Mouse (Mus musculus) C2C12 (cell line): ENCODE results near the gene Pappa.

Source experiments
- CEBPB ChIP-seq: IDR thresholded peaks from one replicate; pipeline ENCODE4 v1.6.1; 2011; ENCODE audit warnings: low read depth, mild to moderate bottlenecking, control low read depth, moderate library complexity
- CTCF ChIP-seq: IDR thresholded peaks from one replicate; pipeline ENCODE4 v1.5.1; 2011; ENCODE audit not compliant: control insufficient read depth, insufficient read depth, insufficient read length
- FOSL1 ChIP-seq: IDR thresholded peaks from one replicate; pipeline ENCODE4 v1.8.0; 2011; ENCODE audit warnings: mild to moderate bottlenecking, low read length; ENCODE audit not compliant: poor library complexity, insufficient read depth, severe bottlenecking
- MYOD1 ChIP-seq: IDR thresholded peaks from one replicate; pipeline ENCODE4 v1.6.1; 2011; ENCODE audit warnings: low read depth; ENCODE audit not compliant: control insufficient read depth, insufficient read length

DNA sequence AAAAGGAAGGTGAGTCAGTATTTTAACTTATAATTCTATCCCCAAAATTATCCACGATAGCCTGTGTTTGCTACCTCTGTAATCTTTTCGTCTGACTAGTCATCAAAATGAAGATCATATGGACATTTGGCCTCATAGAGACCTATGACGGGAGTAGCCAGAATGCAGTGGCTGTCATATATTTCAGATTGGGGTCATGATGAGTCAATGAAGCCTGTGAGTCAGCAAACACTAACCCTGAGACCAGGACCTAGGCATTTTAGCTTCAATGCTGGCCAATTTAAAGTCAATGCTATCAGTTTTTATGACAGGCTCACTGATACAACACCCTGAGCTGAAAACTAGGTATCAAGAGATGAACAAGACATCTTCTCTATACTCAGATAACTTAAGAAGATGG is 50.5 kb downstream of the Pappa start:
- TF ChIP-seq CTCF = no peak
- no peak for TF ChIP-seq CEBPB
- TF ChIP-seq FOSL1 = peak; percentile 60
- no peak for TF ChIP-seq MYOD1
